Mouse (Mus musculus): ENCODE measurements at regions not wholly inside any gene's neighbourhood (a gene's known extent, or its start where the extent isn't known, plus 50 kb on each side); places are given as distances from the start of the nearest gene placed in this dataset.

DNA sequence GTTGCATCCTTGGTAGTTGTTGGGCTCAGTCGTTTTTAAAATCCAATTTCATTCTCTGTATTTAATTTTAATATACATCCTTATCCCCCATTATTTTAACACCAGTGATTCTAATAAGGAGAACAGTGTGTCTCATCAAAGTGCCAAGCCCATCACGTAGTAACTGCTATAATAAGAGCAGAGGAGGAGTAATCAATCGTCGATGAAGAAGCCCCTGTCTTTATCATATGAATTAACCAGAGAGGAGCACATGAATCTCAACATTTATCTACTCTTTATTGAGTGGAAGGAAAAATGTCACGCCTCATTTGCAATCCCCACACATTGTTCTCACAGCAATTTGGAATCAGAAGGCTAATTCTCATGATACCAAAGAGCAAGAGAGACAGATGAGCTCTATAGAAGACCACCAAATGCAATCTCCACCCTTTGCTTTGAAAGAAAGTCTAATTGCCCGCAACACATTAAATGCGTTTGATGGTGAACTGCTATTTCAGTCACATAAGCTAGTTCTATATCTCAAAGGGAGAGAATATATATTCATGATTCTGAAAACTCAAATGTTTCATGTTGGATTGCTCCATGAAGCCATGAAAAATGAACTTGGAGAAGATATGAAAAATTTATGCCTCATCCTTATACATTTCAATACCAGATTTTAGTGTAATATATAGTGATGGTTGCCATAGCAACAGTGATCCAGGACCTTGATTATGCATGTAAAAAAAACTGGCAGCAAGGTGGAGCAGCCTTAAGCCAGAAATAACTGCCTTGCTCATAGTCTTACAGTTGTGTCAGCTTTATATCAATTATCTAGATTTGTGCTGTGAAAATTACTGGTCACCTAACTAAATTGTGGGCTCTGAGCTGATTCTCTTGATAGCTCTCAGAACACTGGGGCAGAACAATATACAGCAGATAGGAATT is 244.2 kb downstream of the Tmsb4x start:
- no peak for ATAC-seq

DNA sequence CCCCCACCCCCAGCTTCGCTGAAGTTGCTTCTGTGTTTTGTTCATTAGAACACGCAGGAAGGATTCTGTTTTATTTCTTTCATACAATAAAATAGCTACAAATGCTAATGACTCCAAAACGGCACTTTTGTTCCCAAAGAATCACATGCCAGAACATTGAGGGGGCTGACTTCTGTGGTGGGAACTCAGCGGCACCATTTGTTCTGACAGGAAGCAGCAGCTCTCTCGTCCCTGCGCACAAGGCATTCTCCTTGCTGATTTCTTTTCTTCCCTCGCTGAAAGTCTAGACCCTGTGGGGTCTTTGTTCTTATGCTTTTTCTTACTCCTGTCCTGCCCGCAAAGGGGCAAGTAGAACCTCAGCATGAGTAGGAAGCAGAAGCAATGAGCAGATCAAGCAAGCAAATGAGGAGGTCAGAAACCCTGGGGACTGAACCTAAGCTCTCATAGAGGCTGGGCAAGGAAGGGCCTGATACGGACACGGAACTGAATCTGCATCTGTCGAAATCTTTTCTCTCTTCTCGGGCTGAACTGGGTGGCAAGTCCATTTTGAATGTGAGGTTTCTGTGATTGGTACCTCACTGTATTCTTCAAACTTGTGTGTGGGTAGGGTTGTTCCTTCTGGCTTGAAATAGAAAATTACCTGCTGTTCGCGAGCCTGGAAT is 256.5 kb downstream of the Tmsb4x start:
- peak; percentile 19 for ATAC-seq

DNA sequence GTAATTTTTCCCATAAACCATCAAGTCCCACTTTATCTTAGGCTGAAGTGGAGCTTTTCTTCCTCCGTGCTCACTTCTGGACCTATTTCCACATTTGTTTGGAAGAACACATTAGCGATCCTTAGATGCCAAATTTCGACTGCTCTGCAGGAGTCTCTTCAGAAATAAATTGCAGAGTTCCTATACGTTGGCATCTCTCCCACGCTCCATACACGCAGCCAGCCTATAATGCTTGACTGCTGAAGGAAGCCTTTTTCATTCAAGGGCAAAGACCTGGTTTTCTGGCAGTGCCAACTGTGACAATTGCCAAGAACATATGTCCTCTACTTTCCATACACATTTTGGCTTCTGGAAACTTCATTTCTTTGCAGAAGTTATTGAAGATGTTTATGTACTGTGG is 258.1 kb downstream of the Tmsb4x start:
- no peak for ATAC-seq

DNA sequence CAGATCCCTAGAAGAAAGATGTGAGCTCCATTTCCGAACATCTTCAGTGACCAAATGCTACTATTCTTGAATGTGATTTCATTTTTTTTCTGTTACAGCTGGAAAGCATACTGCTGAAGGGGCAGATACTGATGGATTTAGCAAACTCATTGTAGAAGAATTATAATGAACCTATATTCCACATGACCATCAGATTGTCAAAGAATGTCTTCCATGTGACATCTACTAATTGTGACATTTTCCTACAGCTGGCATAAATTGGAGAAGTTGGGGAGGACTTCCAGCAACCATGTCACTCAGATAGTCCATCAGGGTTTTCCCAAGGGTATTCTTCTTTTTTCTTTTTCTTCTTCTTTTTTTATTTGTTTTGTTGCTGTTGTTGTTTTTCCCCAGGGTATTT is 263.2 kb downstream of the Tmsb4x start:
- no peak for ATAC-seq

DNA sequence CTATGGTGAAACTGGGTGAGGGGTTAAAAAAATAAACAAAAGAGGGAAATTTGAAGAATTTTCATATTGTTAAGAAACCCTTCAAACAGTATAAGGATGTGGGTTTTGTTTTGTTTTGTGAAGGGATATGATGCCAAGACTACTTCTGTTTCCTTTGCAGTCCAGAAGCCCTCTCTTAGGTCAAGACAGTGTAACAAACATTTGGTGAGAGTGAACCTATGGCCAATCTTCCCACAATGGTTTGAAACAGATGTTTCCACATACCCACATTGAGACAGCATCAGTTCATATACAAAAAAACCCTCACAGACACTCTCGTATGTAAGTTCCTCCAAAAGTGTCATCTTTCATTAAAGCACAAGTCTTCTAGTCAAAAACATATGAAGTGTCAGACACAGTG is 263.6 kb downstream of the Tmsb4x start:
- no peak for ATAC-seq

DNA sequence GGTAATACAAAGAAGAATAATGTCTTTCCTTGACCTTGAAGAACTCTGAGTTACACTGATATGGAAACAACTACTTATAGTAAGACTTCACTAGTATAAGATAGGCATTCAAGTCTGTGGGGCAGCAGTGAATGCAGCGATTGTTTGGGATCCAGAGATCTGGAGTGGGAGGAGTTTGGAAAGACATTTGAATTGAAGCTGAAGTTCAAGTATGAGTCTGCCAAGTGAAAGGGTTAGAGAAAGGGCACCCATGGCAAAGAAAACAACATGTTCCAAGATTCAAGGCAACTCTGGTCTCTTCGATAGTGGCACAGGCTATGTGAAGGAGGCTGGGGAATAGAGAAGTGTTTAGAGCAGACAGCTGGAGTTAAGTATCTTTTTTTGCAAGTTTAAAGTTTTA is 275.3 kb downstream of the Tmsb4x start:
- no peak for ATAC-seq

DNA sequence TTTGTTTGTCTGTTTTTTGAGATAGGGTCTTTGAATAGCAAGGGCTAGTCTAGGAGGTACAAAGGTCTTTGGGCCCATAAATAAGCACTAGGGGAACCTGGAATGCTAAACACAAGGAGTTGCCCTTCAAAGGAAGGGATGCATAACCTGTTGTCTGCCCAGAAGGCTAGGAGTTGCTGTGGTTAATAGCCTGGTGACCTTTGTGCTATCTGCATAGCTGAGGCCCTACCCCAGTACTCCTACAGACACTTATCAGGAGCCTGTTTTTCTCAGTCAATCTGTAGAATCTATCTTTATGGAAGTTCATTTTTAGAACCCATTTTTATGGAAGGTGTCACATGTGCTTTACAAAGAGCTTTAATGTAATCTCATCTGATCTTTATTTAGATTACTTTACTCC is 276.6 kb downstream of the Tmsb4x start:
- ATAC-seq = no peak

DNA sequence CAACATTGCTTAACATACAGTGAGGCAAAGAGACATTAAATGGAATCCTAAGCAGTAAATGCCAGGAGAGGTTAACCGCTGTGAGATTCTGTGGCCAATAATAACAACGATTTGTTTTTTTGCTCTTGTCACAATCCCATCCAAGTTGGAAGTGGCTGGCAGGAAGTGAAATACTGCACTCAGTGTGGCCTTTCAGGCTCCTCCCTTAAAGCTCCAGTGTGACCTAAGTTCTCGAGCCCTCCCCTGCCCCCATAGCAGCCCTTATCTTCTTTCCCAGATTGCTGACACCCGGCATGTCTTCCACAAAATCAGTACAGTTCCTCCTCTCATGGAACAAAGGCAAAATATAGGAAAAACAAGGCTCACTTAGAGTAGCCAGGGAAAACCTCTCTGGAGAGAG is 278.1 kb downstream of the Tmsb4x start:
- ATAC-seq = no peak

DNA sequence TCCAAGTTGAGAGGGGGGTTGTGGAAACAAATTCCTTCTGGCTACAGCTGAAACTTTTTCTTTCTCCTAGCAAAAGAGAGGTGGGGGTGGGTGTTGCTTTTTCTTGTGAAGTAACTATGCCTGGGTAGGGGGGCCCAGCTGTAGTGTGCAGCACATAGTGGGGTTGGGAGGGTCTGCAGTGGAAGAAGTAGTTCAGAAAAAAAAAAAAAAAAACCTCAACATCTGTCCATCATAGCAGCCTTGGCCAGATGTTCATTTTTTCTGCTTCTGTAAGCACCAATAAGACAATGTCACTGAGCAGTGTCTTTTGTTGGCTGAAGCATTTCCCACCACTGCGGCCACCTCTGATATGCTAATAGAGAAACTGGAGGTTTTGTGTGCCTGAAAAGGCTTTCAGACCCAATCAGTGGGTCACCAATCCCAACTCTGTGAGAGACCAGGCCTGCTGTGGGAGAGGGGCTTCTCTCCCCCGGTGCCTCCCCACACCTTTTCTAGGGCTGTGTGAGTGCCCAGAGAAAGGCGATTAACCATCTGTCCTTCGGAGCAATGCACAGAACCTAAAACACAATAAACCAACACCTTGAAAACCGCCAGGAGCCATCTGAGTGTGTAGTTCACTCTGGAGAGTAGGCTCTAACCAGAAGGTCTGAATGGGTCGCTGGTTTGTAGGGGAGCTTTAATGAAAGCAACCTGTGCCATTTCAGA is 279.2 kb downstream of the Tmsb4x start:
- no peak for ATAC-seq

DNA sequence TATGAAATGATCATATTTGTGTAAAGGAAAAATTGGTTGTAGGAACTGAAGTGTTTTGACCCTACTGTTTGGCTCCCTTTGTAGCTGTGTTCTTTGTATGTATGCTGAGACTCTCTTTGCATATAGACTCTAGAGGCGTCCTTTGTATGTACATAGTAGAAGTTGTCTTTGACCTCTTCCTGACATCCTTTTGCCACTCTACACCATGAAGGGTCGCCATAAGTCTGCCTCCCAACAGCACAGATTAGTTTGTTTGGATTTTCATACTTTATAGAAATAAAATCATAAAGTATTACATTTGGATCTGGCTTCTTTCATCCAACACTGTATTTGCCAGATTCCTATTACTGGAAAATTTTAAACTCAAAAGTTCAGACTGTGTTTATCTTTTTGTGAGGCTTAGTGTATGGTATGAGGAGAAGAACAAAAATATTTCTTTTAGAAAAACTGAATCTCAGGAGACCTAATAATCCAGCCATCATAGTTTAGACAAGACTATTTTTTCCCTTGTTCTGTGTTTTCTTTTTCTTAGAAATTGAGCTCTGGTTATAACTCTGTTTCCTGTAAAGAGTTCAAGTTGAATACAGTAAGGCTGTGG is 293.7 kb downstream of the Tmsb4x start:
- no peak for ATAC-seq

DNA sequence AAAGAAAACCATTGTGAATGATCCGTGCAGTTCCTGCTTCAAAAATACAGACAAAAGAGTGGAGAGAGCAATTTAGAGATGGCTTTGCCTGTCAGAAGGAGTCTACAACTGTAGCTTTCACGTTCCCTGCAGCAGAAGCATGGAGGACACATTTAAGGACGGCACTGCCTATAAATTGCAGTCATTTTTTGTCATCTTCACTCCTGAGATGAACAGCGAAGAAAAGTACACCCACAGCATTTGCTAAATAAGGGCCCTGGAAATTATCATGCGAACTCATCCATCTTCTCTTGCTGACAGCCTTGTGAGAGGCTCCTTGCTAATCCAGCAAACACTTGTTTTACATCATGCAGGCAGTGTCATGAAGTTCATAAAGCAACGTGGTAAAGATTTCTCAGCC is 302.5 kb downstream of the Tmsb4x start:
- no peak for ATAC-seq

DNA sequence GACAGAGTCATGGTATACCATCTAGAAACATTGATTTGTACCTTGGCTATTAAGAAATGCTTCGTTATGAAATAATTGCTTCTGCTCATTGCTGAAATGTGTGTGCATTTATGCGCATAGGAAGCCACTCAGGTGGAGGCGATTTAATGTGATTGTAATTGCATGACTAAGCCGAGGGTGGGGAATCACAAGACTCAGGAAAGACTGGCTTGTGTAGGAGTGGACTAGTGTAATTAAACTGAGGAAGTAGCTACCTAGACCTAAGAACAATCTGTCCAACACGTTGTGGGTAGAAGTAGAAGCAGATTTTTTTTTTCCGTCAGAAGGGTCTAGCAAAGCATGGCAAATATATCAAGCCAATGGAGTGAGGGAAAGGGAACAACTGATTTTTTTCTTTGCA is 308.4 kb downstream of the Tmsb4x start:
- ATAC-seq = no peak

DNA sequence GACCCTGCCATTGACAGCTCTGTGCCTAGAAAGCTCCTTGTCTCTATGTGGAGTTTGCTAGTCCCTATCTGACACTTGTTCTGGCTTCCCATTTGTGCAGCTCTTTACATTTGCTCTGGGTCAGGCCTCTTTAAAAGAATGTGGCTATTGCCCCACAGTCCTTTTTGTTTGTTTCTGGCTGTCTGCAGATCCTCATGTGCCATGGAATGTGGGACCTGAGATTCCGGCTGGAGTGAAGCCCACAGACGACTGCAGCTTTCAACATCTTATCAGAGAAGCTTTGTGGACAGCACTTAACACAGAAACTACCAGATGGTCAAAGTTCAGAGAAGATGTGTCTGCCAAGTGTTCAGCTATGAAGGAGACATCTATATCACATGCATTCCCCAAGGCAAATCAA is 309.7 kb upstream of the Egfl6 start:
- no peak for ATAC-seq

DNA sequence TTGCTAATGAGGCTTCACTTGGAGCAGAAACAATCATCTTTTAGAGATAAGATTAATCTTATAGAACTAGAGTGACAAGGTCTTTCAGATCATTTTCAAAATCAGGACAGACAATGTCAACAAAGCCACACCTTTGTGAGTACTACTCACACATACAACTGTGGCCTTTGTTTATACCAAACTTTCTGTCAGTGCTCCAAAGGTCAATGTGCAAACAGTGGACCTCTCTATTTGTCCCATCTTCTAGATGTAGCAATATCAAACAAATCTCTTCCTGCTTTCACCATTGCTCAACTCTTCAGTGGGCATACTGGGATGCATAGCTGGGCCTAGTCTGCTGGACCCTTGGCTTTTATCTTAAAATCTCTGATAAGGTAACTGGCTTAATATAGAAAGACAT is 300.9 kb upstream of the Egfl6 start:
- no peak for ATAC-seq

DNA sequence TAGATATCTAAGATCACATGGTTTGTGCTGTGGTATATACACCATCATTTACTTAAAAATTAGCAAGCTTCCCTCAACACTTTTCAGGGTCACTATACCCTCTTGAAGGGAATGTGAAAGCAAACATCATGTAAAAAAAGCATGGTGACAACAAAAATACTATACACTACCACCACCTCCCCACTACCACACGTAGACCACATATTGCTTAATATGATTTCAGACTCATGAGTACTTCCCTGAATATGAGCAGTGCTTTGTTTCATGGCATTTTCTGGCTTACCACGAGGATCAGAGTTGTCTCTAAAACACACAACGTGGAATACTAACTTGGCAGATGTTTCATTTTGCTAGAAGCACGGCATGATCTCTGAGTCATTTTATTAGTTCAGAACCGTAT is 284.0 kb upstream of the Egfl6 start:
- no peak for ATAC-seq

DNA sequence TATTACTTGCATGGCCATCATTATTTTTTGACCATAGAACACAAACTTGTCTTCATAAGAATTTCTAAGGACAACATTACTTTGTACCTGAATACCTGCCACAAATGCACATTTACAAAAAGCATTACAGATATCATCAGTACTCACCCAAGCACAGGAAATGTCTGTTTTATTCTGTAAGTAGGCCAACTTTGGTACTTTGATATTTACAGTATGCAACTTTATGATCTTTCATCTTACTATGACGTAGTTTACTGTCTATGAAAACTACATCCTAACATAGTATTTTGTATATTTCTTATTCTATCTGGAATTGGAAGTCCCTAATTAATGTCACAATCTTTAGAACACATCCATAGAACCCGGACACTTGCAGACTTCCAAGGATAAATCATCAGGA is 282.2 kb upstream of the Egfl6 start:
- peak; percentile 63 for ATAC-seq
